ENCODE assay signal across 23 mouse cellular contexts in the genomic region with DNA sequence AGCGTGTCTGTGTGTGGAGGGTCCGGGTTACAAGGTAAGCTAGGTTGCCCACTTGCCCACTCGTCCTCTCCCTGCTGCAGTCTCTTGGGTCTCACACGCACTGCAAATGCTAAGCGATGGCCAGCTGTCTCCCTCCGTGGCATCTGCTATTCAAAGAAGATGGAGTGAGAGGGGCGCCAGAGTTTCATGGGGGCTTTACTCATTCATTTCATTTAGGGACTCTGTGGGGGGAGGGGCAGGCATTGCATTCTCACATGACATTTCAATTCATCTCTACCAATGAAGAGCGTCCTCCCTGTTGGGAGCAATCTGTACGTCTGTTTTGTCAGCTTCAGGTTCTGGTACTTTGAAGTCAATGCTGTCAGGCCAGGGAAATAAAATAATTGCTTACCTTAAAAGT. TPM values are rescaled to one million over a fixed set of nuclear protein-coding genes. Genes with fewer than 3 reads are reported as not detected.
DNase-seq lines count a peak whose midpoint lies in the region; ATAC-seq lines count a peak whose summit lies in the region.
"Had no signal": no experiment of that assay in that cellular context is flagged by ENCODE, and none has a peak within 500 bp of the region (broad histone marks: within the 10 kb centered on the region; RNA-seq: fewer than 3 reads in every experiment).

No protein-coding gene starts in this region.

- no peaks in the 10 kb centered on the region for H3K9me3 ChIP-seq in hindbrain, embryonic 10.5 days
- H3K9me3 ChIP-seq in hindbrain, embryonic 16.5 days (ENCODE audit: control insufficient read depth, low read length), result no peaks in the 10 kb centered on the region
- H3K9me3 ChIP-seq: embryonic facial prominence, embryonic 13.5 days; forebrain, embryonic 12.5 days; heart, embryonic 10.5 days; hindbrain, embryonic 15.5 days had no signal

- WGBS in hindbrain, embryonic 10.5 days, result 57% methylated on average over 9 of the region's 9 CpGs
- WGBS in hindbrain, embryonic 16.5 days, result 31% methylated on average over 9 of the region's 9 CpGs

- peaks cover 52% of the 10 kb centered on the region for H3K36me3 ChIP-seq in hindbrain, embryonic 10.5 days
- H3K36me3 ChIP-seq in hindbrain, embryonic 16.5 days (ENCODE audit: control insufficient read depth, insufficient read depth, low read length), result peaks cover 34% of the 10 kb centered on the region

- H3K4me3 ChIP-seq in hindbrain, embryonic 10.5 days, result no peak overlapping the region
- no peak overlapping the region for H3K4me3 ChIP-seq in hindbrain, embryonic 16.5 days (ENCODE audit: low read length)
- H3K4me3 ChIP-seq: embryonic facial prominence, embryonic 13.5 days; forebrain, embryonic 12.5 days; heart, embryonic 10.5 days; hindbrain, embryonic 15.5 days had no signal

- peak; percentile 16 for DNase-seq in hindbrain, embryonic 10.5 days (ENCODE audit: low spot score)
- peak; percentile 32 for DNase-seq in layer of hippocampus, adult 11-12 months (ENCODE audit: low spot score)
- DNase-seq in layer of hippocampus, adult 9-10 months (ENCODE audit: low spot score), result no peak
- DNase-seq in right cerebral cortex, postnatal 14 days, result peak; percentile 45
- DNase-seq in right cerebral cortex, postnatal 25 days, result no peak
- DNase-seq: adrenal gland, postnatal 14 days; cerebellum, adult 2 months; cerebellum, postnatal 36 days; gastrocnemius, postnatal 10 days; heart, adult 18-20 months; heart, postnatal 10 days; heart, postnatal 4 days had no signal

- no peak for ATAC-seq in hindbrain, embryonic 16.5 days
- ATAC-seq: activated CD4-positive, CD25-positive, alpha-beta regulatory T cell, adult 4 months; forebrain, embryonic 16.5 days; Patski had no signal

- H3K9ac ChIP-seq in hindbrain, embryonic 16.5 days (ENCODE audit: low read depth, low read length), result no peak overlapping the region
- H3K9ac ChIP-seq: embryonic facial prominence, embryonic 13.5 days; forebrain, embryonic 12.5 days; hindbrain, embryonic 15.5 days had no signal

- peaks cover 8% of the 10 kb centered on the region for H3K4me1 ChIP-seq in hindbrain, embryonic 10.5 days (replicated peaks)
- peaks cover under 1% of the 10 kb centered on the region; the same call in 1 of the 2 replicates for H3K4me1 ChIP-seq in hindbrain, embryonic 16.5 days (ENCODE audit: control insufficient read depth, insufficient read depth, low read depth, low read length)
- H3K4me1 ChIP-seq: embryonic facial prominence, embryonic 13.5 days; forebrain, embryonic 12.5 days; heart, embryonic 10.5 days had no signal

- no peak overlapping the region for H3K4me2 ChIP-seq in hindbrain, embryonic 16.5 days (ENCODE audit: low read length)
- H3K4me2 ChIP-seq: embryonic facial prominence, embryonic 13.5 days; forebrain, embryonic 12.5 days; hindbrain, embryonic 15.5 days had no signal

- H3K27me3 ChIP-seq in hindbrain, embryonic 10.5 days (ENCODE audit: insufficient read depth, poor library complexity, severe bottlenecking), result no peaks in the 10 kb centered on the region
- no peaks in the 10 kb centered on the region for H3K27me3 ChIP-seq in hindbrain, embryonic 16.5 days (replicated peaks; ENCODE audit: control insufficient read depth, insufficient read depth, low read length)
- H3K27me3 ChIP-seq: CH12.LX; embryonic facial prominence, embryonic 13.5 days; forebrain, embryonic 12.5 days; hindbrain, embryonic 15.5 days; Patski had no signal

- H3K27ac ChIP-seq in hindbrain, embryonic 10.5 days, result no peak overlapping the region
- no peak overlapping the region for H3K27ac ChIP-seq in hindbrain, embryonic 16.5 days (ENCODE audit: low read depth, low read length)
- H3K27ac ChIP-seq: embryonic facial prominence, embryonic 13.5 days; forebrain, embryonic 12.5 days; heart, embryonic 10.5 days; hindbrain, embryonic 15.5 days had no signal

RNA-seq across cellular contexts. Expression of a gene that starts 9.0 kb away (rescaled TPM):
- polyA plus RNA-seq in hindbrain, embryonic 10.5 days (2016; fragmentation: Nextera tagmentation; extraction: Ambion mirVana), result 49.1 and 68.0 TPM in 2 replicates
- 237 and 271 TPM in 2 replicates for polyA plus RNA-seq in hindbrain, embryonic 16.5 days (2015; fragmentation: Nextera tagmentation; extraction: Ambion mirVana)

RNA-seq across cellular contexts. Expression of a gene that starts 29.6 kb away (rescaled TPM):
- polyA plus RNA-seq in hindbrain, embryonic 10.5 days (2016; fragmentation: Nextera tagmentation; extraction: Ambion mirVana), result not detected in 2 replicates
- polyA plus RNA-seq in hindbrain, embryonic 16.5 days (2015; fragmentation: Nextera tagmentation; extraction: Ambion mirVana), result not detected in 2 replicates
- polyA plus RNA-seq: activated CD4-positive, CD25-positive, alpha-beta regulatory T cell, adult 4 months; cerebellum, adult 2 months; embryonic facial prominence, embryonic 13.5 days; forebrain, embryonic 12.5 days; forebrain, embryonic 16.5 days; frontal cortex, adult 2 months; heart, embryonic 10.5 days; heart, embryonic 14.5 days; hindbrain, embryonic 15.5 days had no signal

RNA-seq across cellular contexts. Expression of a gene that starts 35.0 kb away (rescaled TPM):
- 0.09 TPM in 1 of 2 replicates, not detected in the other for polyA plus RNA-seq in hindbrain, embryonic 10.5 days (2016; fragmentation: Nextera tagmentation; extraction: Ambion mirVana)
- not detected in 2 replicates for polyA plus RNA-seq in hindbrain, embryonic 16.5 days (2015; fragmentation: Nextera tagmentation; extraction: Ambion mirVana)
- polyA plus RNA-seq: cerebellum, adult 2 months; embryonic facial prominence, embryonic 13.5 days; forebrain, embryonic 12.5 days; forebrain, embryonic 16.5 days; hindbrain, embryonic 15.5 days; Patski had no signal

RNA-seq across cellular contexts. Expression of a gene that starts 35.8 kb away (rescaled TPM):
- polyA plus RNA-seq in hindbrain, embryonic 10.5 days (2016; fragmentation: Nextera tagmentation; extraction: Ambion mirVana), result not detected in 2 replicates
- not detected in 2 replicates for polyA plus RNA-seq in hindbrain, embryonic 16.5 days (2015; fragmentation: Nextera tagmentation; extraction: Ambion mirVana)
- polyA plus RNA-seq: activated CD4-positive, CD25-positive, alpha-beta regulatory T cell, adult 4 months; cerebellum, adult 2 months; embryonic facial prominence, embryonic 13.5 days; forebrain, embryonic 12.5 days; forebrain, embryonic 16.5 days; heart, embryonic 10.5 days; heart, embryonic 14.5 days; Patski had no signal

RNA-seq across cellular contexts. Expression of a gene that starts 49.7 kb away (rescaled TPM):
- not detected in 2 replicates for polyA plus RNA-seq in hindbrain, embryonic 10.5 days (2016; fragmentation: Nextera tagmentation; extraction: Ambion mirVana)
- polyA plus RNA-seq in hindbrain, embryonic 16.5 days (2015; fragmentation: Nextera tagmentation; extraction: Ambion mirVana), result not detected in 2 replicates
- polyA plus RNA-seq: cerebellum, adult 2 months; embryonic facial prominence, embryonic 13.5 days; forebrain, embryonic 12.5 days; forebrain, embryonic 16.5 days; heart, embryonic 10.5 days; heart, embryonic 14.5 days; hindbrain, embryonic 15.5 days; Patski had no signal

Comparison
In these comparisons a context has a peak if more than half of its experiments do, and no peak if none do; other contexts are left out.
1. DNase-seq: peak in hindbrain, embryonic 10.5 days (single experiment), layer of hippocampus, adult 11-12 months (single experiment) and right cerebral cortex, postnatal 14 days (single experiment); none in layer of hippocampus, adult 9-10 months (single experiment) and right cerebral cortex, postnatal 25 days (single experiment).